Mouse (Mus musculus) heart, embryonic 14.5 days (tissue): Measurements from ENCODE around the gene Meox1. TPM values are rescaled to one million over a fixed set of nuclear protein-coding genes. Genes with fewer than 3 reads are reported as not detected.
A peak's percentile ranks its signal among the peaks of the same experiment; 100 is the strongest.

Experiments
- ATAC-seq: fragments of 200-750 bp; cut with Nextera tagmentation; 2 replicates; pipeline ENCODE4 v1.8.0; 2017; ENCODE audit warnings: low read depth, moderate TSS enrichment; ENCODE audit not compliant: insufficient number of reproducible peaks, insufficient read depth, low FRiP score
- H3K27ac ChIP-seq, 2 experiments: fragments of 200-500 bp in 1 of 2; fragments of 300-500 bp in 1 of 2; sonication (generic) in 1 of 2; replicated peaks in 1 of 2; 2 replicates each; pipeline ENCODE4 v1.5.1; 2012 to 2014; ENCODE audit warnings: low read depth in 2 of 2, low read length in 2 of 2, control low read depth in 1 of 2, mild to moderate bottlenecking in 1 of 2, mixed read lengths in 1 of 2; ENCODE audit not compliant: control insufficient read depth in 1 of 2, insufficient read depth in 1 of 2
- H3K27me3 ChIP-seq: fragments of 300-500 bp; sonication (generic); 2 replicates; pipeline ENCODE4 v1.6.1; 2014; ENCODE audit warnings: mild to moderate bottlenecking, low read length, control low read depth; ENCODE audit not compliant: control insufficient read depth, insufficient read depth
- H3K36me3 ChIP-seq: fragments of 300-500 bp; sonication (generic); 2 replicates; pipeline ENCODE4 v1.6.1; 2014; ENCODE audit warnings: mild to moderate bottlenecking, control low read depth, low read length, mixed read lengths; ENCODE audit not compliant: control insufficient read depth, insufficient read depth
- H3K4me1 ChIP-seq, 2 experiments: fragments of 200-500 bp in 1 of 2; fragments of 300-500 bp in 1 of 2; sonication (generic) in 1 of 2; 2 replicates each; pipeline ENCODE4 v1.6.1; 2012 to 2014; ENCODE audit warnings: low read length in 2 of 2, control low read depth in 1 of 2, mixed read lengths in 1 of 2; ENCODE audit not compliant: control insufficient read depth in 2 of 2, insufficient read depth in 2 of 2
- H3K4me2 ChIP-seq: fragments of 300-500 bp; sonication (generic); 2 replicates; pipeline ENCODE4 v1.6.1; 2014; ENCODE audit warnings: mild to moderate bottlenecking, low read length
- H3K4me3 ChIP-seq, 2 experiments: fragments of 200-500 bp in 1 of 2; fragments of 300-500 bp in 1 of 2; sonication (generic) in 1 of 2; 2 replicates each; pipeline ENCODE4 v1.5.1; 2012 to 2014; ENCODE audit warnings: low read length in 2 of 2, mild to moderate bottlenecking in 2 of 2, control low read depth in 1 of 2, low read depth in 1 of 2, moderate library complexity in 1 of 2; ENCODE audit not compliant: control insufficient read depth in 1 of 2, insufficient read depth in 1 of 2
- H3K9ac ChIP-seq: fragments of 300-500 bp; sonication (generic); 2 replicates; pipeline ENCODE4 v1.6.1; 2014; ENCODE audit warnings: mild to moderate bottlenecking, low read length
- H3K9me3 ChIP-seq: fragments of 300-500 bp; sonication (generic); 2 replicates; pipeline ENCODE4 v1.6.1; 2016; ENCODE audit warnings: low read length, control low read depth; ENCODE audit not compliant: control insufficient read depth
- WGBS: fragments of 180-500 bp; shearing (Covaris S2); extraction: QIAGEN DNeasy Blood & Tissue Kit; methylation state at CpG from one replicate; pipeline ENCODE4 v1.1.7; 2014; 5-methylcytosine and 5-hydroxymethylcytosine counted together
- polyA plus RNA-seq: library from polyadenylated mRNA; unstranded; fragments of >200 nt; fragmentation: Nextera tagmentation; extraction: Ambion mirVana; gene quantifications from 2 replicates; pipeline ENCODE4 v1.2.1, GENCODE M21; 2014

The Meox1 gene
- polyA plus RNA-seq, 1 experiment from 2014 or later, result 13.9 TPM

- Histone ChIP-seq H3K4me1 (peaks cover 34 to 41% of the 10 kb centered on the region in 2 experiments), H3K36me3 (peaks cover 5% of the 10 kb centered on the region; the same call in 1 of the 2 replicates), H3K27me3 (no peaks in the 10 kb centered on the region), H3K9me3 (no peaks in the 10 kb centered on the region), H3K27ac (no peak overlapping the region), H3K4me3 (no peak overlapping the region), H3K4me2 (no peak overlapping the region), H3K9ac (no peak overlapping the region)
- no peak for ATAC-seq
- WGBS, result 69% methylated on average over 6 of the region's 6 CpGs
These were observed 15.5 kb downstream of the Meox1 start for GRCm38 (mm10) chr11:101878696-101879095.

- Histone ChIP-seq H3K36me3 (peaks cover 5% of the 10 kb centered on the region; the same call in 1 of the 2 replicates), H3K4me3 (no peak overlapping the region), H3K27ac (no peak overlapping the region), H3K4me2 (no peak overlapping the region), H3K4me1 (peaks cover 11 to 12% of the 10 kb centered on the region in 2 experiments), H3K9ac (no peak overlapping the region), H3K9me3 (no peaks in the 10 kb centered on the region), H3K27me3 (no peaks in the 10 kb centered on the region)
- ATAC-seq, result no peak
- 85% methylated on average over 5 of the region's 5 CpGs for WGBS
These were observed 19.2 kb downstream of the Meox1 start for GRCm38 (mm10) chr11:101874978-101875377.

GRCm38 (mm10) chr11:101873909-101874308 lies 20.3 kb downstream of the Meox1 start:
- WGBS, result 27% methylated on average over 8 of the region's 8 CpGs

GRCm38 (mm10) chr11:101871435-101871834 lies 22.7 kb downstream of the Meox1 start:
- WGBS, result 75% methylated on average over 6 of the region's 6 CpGs
- Histone ChIP-seq H3K36me3 (no peaks in the 10 kb centered on the region), H3K9me3 (no peaks in the 10 kb centered on the region), H3K9ac (no peak overlapping the region), H3K4me2 (no peak overlapping the region), H3K4me3 (no peak overlapping the region), H3K4me1 (peaks cover 22 to 25% of the 10 kb centered on the region in 2 experiments), H3K27me3 (no peaks in the 10 kb centered on the region), H3K27ac (no peak overlapping the region)
- ATAC-seq, result no peak

More at GRCm38 (mm10) chr11:101873909-101874308, 20.3 kb downstream of the Meox1 start:
- Histone ChIP-seq H3K4me1 (peaks cover 12 to 13% of the 10 kb centered on the region in 2 experiments), H3K4me3 (no peak overlapping the region), H3K36me3 (peaks cover 5% of the 10 kb centered on the region; the same call in 1 of the 2 replicates), H3K27me3 (no peaks in the 10 kb centered on the region), H3K27ac (peak overlapping the region; percentile 32 to 62; a peak in 2 of 4 replicates), H3K9ac (0 out of 2 replicates have a peak overlapping the region, but pooled peaks have one; percentile 13), H3K4me2 (no peak overlapping the region), H3K9me3 (no peaks in the 10 kb centered on the region)
- ATAC-seq, result no peak

- Histone ChIP-seq H3K4me3 (no peak overlapping the region), H3K4me2 (no peak overlapping the region), H3K27me3 (no peaks in the 10 kb centered on the region), H3K36me3 (no peaks in the 10 kb centered on the region), H3K9me3 (no peaks in the 10 kb centered on the region), H3K27ac (0 out of 4 replicates have a peak overlapping the region, but pooled peaks of 1 of the 2 experiments have one; percentile 12), H3K9ac (no peak overlapping the region), H3K4me1 (peaks cover 22 to 25% of the 10 kb centered on the region in 2 experiments)
- 55% methylated on average over 18 of the region's 18 CpGs for WGBS
- no peak for ATAC-seq
These were observed 24.0 kb downstream of the Meox1 start for GRCm38 (mm10) chr11:101870067-101870765.

- H3K4me1 ChIP-seq, result peaks cover 16% of the 10 kb centered on the region in 2 experiments; a peak in 3 of 4 replicates
- peak overlapping the region; percentile 16; the same call in 1 of the 2 replicates for H3K4me2 ChIP-seq
- H3K36me3 ChIP-seq, result no peaks in the 10 kb centered on the region
- H3K9me3 ChIP-seq, result no peaks in the 10 kb centered on the region
- no peaks in the 10 kb centered on the region for H3K27me3 ChIP-seq
- peak overlapping the region; percentile 64 to 85 for H3K27ac ChIP-seq
- 27% methylated on average over 12 of the region's 12 CpGs for WGBS
- H3K4me3 ChIP-seq, result no peak overlapping the region
- ATAC-seq, result peak; percentile 63
- no peak overlapping the region; the same call in 1 of the 2 replicates for H3K9ac ChIP-seq
These were observed 26.6 kb downstream of the Meox1 start for GRCm38 (mm10) chr11:101867513-101868052.

- no peaks in the 10 kb centered on the region for H3K36me3 ChIP-seq
- H3K27ac ChIP-seq, result 0 out of 4 replicates have a peak overlapping the region, but pooled peaks have one; percentile 11 to 12
- H3K9ac ChIP-seq, result no peak overlapping the region
- no peaks in the 10 kb centered on the region for H3K27me3 ChIP-seq
- 16% methylated on average over 5 of the region's 5 CpGs for WGBS
- H3K4me2 ChIP-seq, result no peak overlapping the region
- no peak overlapping the region for H3K4me3 ChIP-seq
- H3K9me3 ChIP-seq, result no peaks in the 10 kb centered on the region
- peaks cover 11 to 12% of the 10 kb centered on the region in 2 experiments for H3K4me1 ChIP-seq
- ATAC-seq, result no peak
These were observed 35.4 kb downstream of the Meox1 start for GRCm38 (mm10) chr11:101858742-101859141.
